In genomic region chr3:27937144-27938110, GRCm38 (mm10) we compare ENCODE assay signal across 10 mouse cellular contexts. TPM values are rescaled to one million over a fixed set of nuclear protein-coding genes. Genes with fewer than 3 reads are reported as not detected.
DNase-seq lines count a peak whose midpoint lies in the region; ATAC-seq and TF ChIP-seq lines count a peak whose summit lies in the region.
"Had no signal": no experiment of that assay in that cellular context is flagged by ENCODE, and none has a peak within 500 bp of the region (broad histone marks: within the 10 kb centered on the region; RNA-seq: fewer than 3 reads in every experiment).

No protein-coding gene starts in this region.

- no peak for TF ChIP-seq CTCF in kidney, adult 2 months (conservative IDR thresholded peaks at IDR 0.05; ENCODE audit: insufficient read depth, insufficient read length, low read depth, low read length)
- no peak for TF ChIP-seq CTCF in lung, postnatal 0 days (IDR thresholded peaks at IDR 0.05)
- no peak for TF ChIP-seq CTCF in thymus, adult 2 months (IDR thresholded peaks at IDR 0.05; ENCODE audit: borderline replicate concordance, control insufficient read depth, extremely low read depth, insufficient read depth, low read length, poor library complexity)

- no peak overlapping the region for H3K9ac ChIP-seq in lung, postnatal 0 days (replicated peaks; ENCODE audit: low read depth)

- H3K27me3 ChIP-seq in kidney, adult 2 months (replicated peaks; ENCODE audit: control insufficient read depth, insufficient read depth, low read length), result no peaks in the 10 kb centered on the region
- no peaks in the 10 kb centered on the region for H3K27me3 ChIP-seq in lung, postnatal 0 days (replicated peaks; ENCODE audit: insufficient read depth, low read length)
- no peaks in the 10 kb centered on the region; the same call in 1 of the 2 replicates for H3K27me3 ChIP-seq in thymus, adult 2 months (ENCODE audit: control insufficient read depth, insufficient read depth, low read length)

- peak overlapping the region; percentile 44; the same call in 1 of the 2 replicates for H3K27ac ChIP-seq in kidney, adult 2 months (ENCODE audit: insufficient read depth, low read depth, low read length)
- H3K27ac ChIP-seq in lung, postnatal 0 days (ENCODE audit: low read length), result peak overlapping the region; percentile 92
- no peak overlapping the region for H3K27ac ChIP-seq in thymus, adult 2 months (ENCODE audit: control insufficient read depth, insufficient read depth, low read length)

- peaks cover 3% of the 10 kb centered on the region; the same call in 1 of the 2 replicates for H3K4me1 ChIP-seq in kidney, adult 2 months (ENCODE audit: control insufficient read depth, insufficient read depth, low read length)
- peaks cover 7% of the 10 kb centered on the region; the same call in 1 of the 2 replicates for H3K4me1 ChIP-seq in lung, postnatal 0 days (ENCODE audit: insufficient read depth, low read depth, low read length)
- no peaks in the 10 kb centered on the region for H3K4me1 ChIP-seq in thymus, adult 2 months (replicated peaks; ENCODE audit: control insufficient read depth, insufficient read depth, low read length)

- no peak for TF ChIP-seq POLR2A in kidney, adult 2 months (IDR thresholded peaks at IDR 0.05; ENCODE audit: low read depth, low read length)
- TF ChIP-seq POLR2A in thymus, adult 2 months (IDR thresholded peaks at IDR 0.05; ENCODE audit: control insufficient read depth, extremely low read depth, insufficient read depth, low read length, poor library complexity), result no peak

- DNase-seq in kidney, adult 2 months, result peak; percentile 20
- no peak for DNase-seq in kidney, adult 11 months
- peak; percentile 71 for DNase-seq in NIH3T3 (ENCODE audit: low read depth)
- peak; percentile 52 for DNase-seq in heart, adult 9 months (ENCODE audit: low spot score in 2 of 2)
- peak; percentile 69 for DNase-seq in lung, postnatal 0 days (ENCODE audit: low spot score)
- no peak for DNase-seq in thymus, adult 2 months
- no peak for DNase-seq in gastrocnemius, postnatal 14 days
- DNase-seq in adrenal gland, adult 2 months, result no peak

- peak overlapping the region; percentile 94; the same call in 1 of the 2 replicates for H3K4me2 ChIP-seq in lung, postnatal 0 days (replicated peaks; ENCODE audit: low read depth, low read length)

- no peak overlapping the region for H3K4me3 ChIP-seq in kidney, adult 2 months (ENCODE audit: insufficient read depth, low read depth, low read length)
- no peak overlapping the region for H3K4me3 ChIP-seq in lung, postnatal 0 days (ENCODE audit: low read depth, low read length)
- H3K4me3 ChIP-seq in thymus, adult 2 months (ENCODE audit: control insufficient read depth, insufficient read depth, low read length), result no peak overlapping the region

- 88% methylated on average over 13 of the region's 13 CpGs for WGBS in kidney, adult 2 months
- 54% methylated on average over 13 of the region's 13 CpGs for WGBS in lung, postnatal 0 days
- WGBS in thymus, adult 2 months, result 87% methylated on average over 13 of the region's 13 CpGs

- intact Hi-C loops in gastrocnemius, postnatal 14 days (cut with DNase I; ENCODE audit: low total_unique reads), result no loop called here

- ATAC-seq in lung, postnatal 0 days, result no peak; the same call in 1 of the 2 replicates

- H3K36me3 ChIP-seq in kidney, adult 2 months (ENCODE audit: control insufficient read depth, insufficient read depth, low read length), result no peaks in the 10 kb centered on the region
- H3K36me3 ChIP-seq in lung, postnatal 0 days (ENCODE audit: insufficient read depth, low read length), result no peaks in the 10 kb centered on the region
- H3K36me3 ChIP-seq in thymus, adult 2 months (ENCODE audit: control insufficient read depth, insufficient read depth, low read length), result no peaks in the 10 kb centered on the region

- no peaks in the 10 kb centered on the region for H3K9me3 ChIP-seq in lung, postnatal 0 days (ENCODE audit: low read length)

- peak; percentile 40; the same call in 1 of the 2 replicates for TF ChIP-seq EP300 in lung, postnatal 0 days (IDR thresholded peaks at IDR 0.05)

RNA-seq across cellular contexts. Expression of gene Pld1, which starts 1.1 kb away (rescaled TPM):
- polyA plus RNA-seq in kidney, adult 2 months (2012; rRNA removed), result 4.2 and 5.8 TPM in 2 replicates
- polyA plus RNA-seq in lung, postnatal 0 days (2015; fragmentation: Nextera tagmentation; extraction: Ambion mirVana), result 10.2 and 13.4 TPM in 2 replicates
- 2.4 and 3.2 TPM in 2 replicates for polyA plus RNA-seq in thymus, adult 2 months (2012; rRNA removed)
- total RNA-seq in gastrocnemius, postnatal 14 days (2021), result 10 to 100 TPM in 1 of 2 experiments, 1 to 10 TPM in 1; 6.7 to 10.5 TPM
- 1 to 10 TPM; 5.8 to 6.7 TPM for total RNA-seq in adrenal gland, adult 2 months (2021)
- 0.51 and 0.68 TPM in 2 replicates for polyA plus RNA-seq in adrenal gland, adult 2 months (2012; rRNA removed)

RNA-seq across cellular contexts. Expression of gene Tmem212, which starts 41.3 kb away (rescaled TPM):
- polyA plus RNA-seq in kidney, adult 2 months (2012; rRNA removed), result not detected in 2 replicates
- polyA plus RNA-seq in lung, postnatal 0 days (2015; fragmentation: Nextera tagmentation; extraction: Ambion mirVana), result 55.4 and 59.9 TPM in 2 replicates
- 1.5 and 1.8 TPM in 2 replicates for polyA plus RNA-seq in thymus, adult 2 months (2012; rRNA removed)
- total RNA-seq in gastrocnemius, postnatal 14 days (2021), result not detected
- not detected for total RNA-seq in adrenal gland, adult 2 months (2021)
- polyA plus RNA-seq in adrenal gland, adult 2 months (2012; rRNA removed), result not detected in 2 replicates
- total RNA-seq: heart, postnatal 36 days had no signal
- polyA plus RNA-seq: brain, embryonic 14.5 days had no signal

Comparison
In these comparisons a context has a peak if more than half of its experiments do, and no peak if none do; other contexts are left out.
1. DNase-seq: peak in kidney, adult 2 months (single experiment), NIH3T3 (single experiment), heart, adult 9 months (2 of 2) and lung, postnatal 0 days (single experiment); none in kidney, adult 11 months (single experiment), thymus, adult 2 months (single experiment), gastrocnemius, postnatal 14 days (single experiment) and adrenal gland, adult 2 months (single experiment).
2. RNA of gene Tmem212, which starts 41.3 kb away (polyA plus RNA-seq): 55.4 to 59.9 TPM in lung, postnatal 0 days; 1.5 to 1.8 TPM in thymus, adult 2 months, not detected in kidney, adult 2 months and not detected in adrenal gland, adult 2 months; every median in the first group is over 10 times any median in the second.